Mouse (Mus musculus): ENCODE data around the gene Atp2b4.

- TF ChIP-seq POLR2A (IDR thresholded peaks at IDR 0.05; ENCODE audit: low read depth, low read length) (no peak), CTCF (conservative IDR thresholded peaks at IDR 0.05; ENCODE audit: insufficient read depth, insufficient read length, low read depth, low read length) (no peak)
Measured at GRCm38 (mm10) chr1:133820100-133820499, 19.3 kb upstream of the Atp2b4 start.

Data from kidney, adult 2 months (tissue).